8 mouse cellular contexts compared by ENCODE assay signal in the genomic region with DNA sequence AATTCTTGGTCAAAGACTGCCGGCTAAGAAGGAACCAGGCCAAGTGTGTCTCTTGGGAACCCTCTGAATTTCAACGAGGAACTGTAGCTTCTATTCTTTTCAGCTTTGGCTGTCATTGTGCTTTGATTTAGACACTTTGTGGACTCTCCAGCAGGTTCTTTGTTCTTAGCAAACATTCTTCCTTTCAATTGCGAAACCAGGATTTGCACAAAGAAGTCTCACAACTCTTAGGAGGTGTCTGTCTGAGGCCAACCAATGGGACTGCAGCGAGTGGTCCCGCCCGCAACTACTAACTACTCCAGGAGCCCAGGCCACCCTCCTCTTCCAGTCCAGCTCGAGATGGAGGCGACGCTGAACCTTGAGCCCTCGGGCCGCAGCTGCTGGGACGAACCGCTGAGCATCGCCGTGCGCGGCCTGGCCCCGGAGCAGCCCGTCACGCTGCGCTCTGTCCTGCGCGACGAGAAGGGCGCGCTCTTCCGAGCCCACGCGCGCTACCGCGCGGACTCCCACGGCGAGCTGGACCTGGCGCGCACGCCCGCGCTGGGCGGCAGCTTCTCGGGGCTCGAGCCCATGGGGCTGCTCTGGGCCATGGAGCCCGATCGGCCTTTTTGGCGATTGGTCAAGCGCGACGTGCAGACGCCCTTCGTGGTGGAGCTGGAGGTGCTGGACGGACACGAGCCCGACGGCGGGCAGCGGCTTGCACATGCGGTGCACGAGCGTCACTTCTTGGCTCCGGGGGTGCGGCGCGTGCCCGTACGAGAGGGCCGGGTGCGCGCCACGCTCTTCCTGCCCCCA. TPM values are rescaled to one million over a fixed set of nuclear protein-coding genes. Genes with fewer than 3 reads are reported as not detected.
A peak's percentile ranks its signal among the peaks of the same experiment; 100 is the strongest.
DNase-seq lines count a peak whose midpoint lies in the region; ATAC-seq and TF ChIP-seq lines count a peak whose summit lies in the region.
"Not testable (repeated sequence)": the region's sequence is repeated elsewhere in the genome, so short reads cannot be mapped to it uniquely, and the experiment has no call there.

A gene (plus strand): TSS at position 320 of the 795 bp plus-strand sequence.

- 3% methylated on average over 48 of the region's 70 CpGs for WGBS in forebrain, embryonic 14.5 days
- 1% methylated on average over 53 of the region's 70 CpGs for WGBS in heart, postnatal 0 days
- 2% methylated on average over 69 of the region's 70 CpGs for WGBS in liver, embryonic 12.5 days (ENCODE audit: insufficient replicate concordance)
- WGBS in stomach, embryonic 14.5 days: 2% methylated on average over 52 of the region's 70 CpGs

- TF ChIP-seq CTCF in heart, postnatal 0 days (IDR thresholded peaks at IDR 0.05; ENCODE audit: low read depth): not testable (repeated sequence)

- H3K9ac ChIP-seq in forebrain, embryonic 14.5 days (ENCODE audit: low read length): peak within 1 kb of the TSS; percentile 63
- H3K9ac ChIP-seq in heart, postnatal 0 days (replicated peaks; ENCODE audit: low read depth, low read length): peak within 1 kb of the TSS; percentile 60
- H3K9ac ChIP-seq in liver, embryonic 12.5 days: not testable (repeated sequence)
- H3K9ac ChIP-seq in stomach, embryonic 14.5 days (replicated peaks; ENCODE audit: low read depth, low read length): peak within 1 kb of the TSS; percentile 25; the same call in 1 of the 2 replicates

- not testable (repeated sequence) for H3K9me3 ChIP-seq in forebrain, embryonic 14.5 days (replicated peaks; ENCODE audit: control insufficient read depth, low read length); heart, postnatal 0 days (replicated peaks; ENCODE audit: control insufficient read depth, low read length); liver, embryonic 12.5 days (replicated peaks); stomach, embryonic 14.5 days (ENCODE audit: control insufficient read depth, low read depth, low read length)

- not testable (repeated sequence) for H3K27me3 ChIP-seq in forebrain, embryonic 14.5 days (replicated peaks; ENCODE audit: control insufficient read depth, insufficient read depth, low read length); heart, postnatal 0 days (ENCODE audit: control insufficient read depth, insufficient read depth, low read length); stomach, embryonic 14.5 days (ENCODE audit: control insufficient read depth, insufficient read depth, low read length)
- peaks cover 47% of the 10 kb centered on the region for H3K27me3 ChIP-seq in liver, embryonic 12.5 days (replicated peaks)

- peaks cover 17% of the 10 kb centered on the region for H3K4me1 ChIP-seq in forebrain, embryonic 14.5 days (ENCODE audit: control insufficient read depth, insufficient read depth, low read length)
- peaks cover 15% of the 10 kb centered on the region for H3K4me1 ChIP-seq in heart, postnatal 0 days (ENCODE audit: control insufficient read depth, insufficient read depth)
- H3K4me1 ChIP-seq in liver, embryonic 12.5 days; stomach, embryonic 14.5 days (ENCODE audit: control insufficient read depth, insufficient read depth, low read length): not testable (repeated sequence)

- ATAC-seq in forebrain, embryonic 14.5 days: peak; percentile 94
- ATAC-seq in heart, postnatal 0 days (ENCODE audit: insufficient read depth, low read depth): peak; percentile 94
- peak; percentile 51; the same call in 1 of the 2 replicates for ATAC-seq in liver, embryonic 12.5 days
- peak; percentile 96 for ATAC-seq in stomach, embryonic 14.5 days (ENCODE audit: insufficient number of reproducible peaks, insufficient read depth, low FRiP score, low read depth)

- peak within 1 kb of the TSS; percentile 63 for H3K27ac ChIP-seq in forebrain, embryonic 14.5 days (ENCODE audit: low read depth, low read length)
- H3K27ac ChIP-seq in heart, postnatal 0 days (ENCODE audit: low read depth): peak within 1 kb of the TSS; percentile 71
- H3K27ac ChIP-seq in liver, embryonic 12.5 days: 0 out of 2 replicates have a peak within 1 kb of the TSS, but pooled peaks have one; percentile 20
- H3K27ac ChIP-seq in stomach, embryonic 14.5 days (ENCODE audit: low read length): peak within 1 kb of the TSS; percentile 6; the same call in 1 of the 2 replicates

- H3K4me3 ChIP-seq in forebrain, embryonic 14.5 days (ENCODE audit: low read depth, low read length): peak within 1 kb of the TSS; percentile 41
- H3K4me3 ChIP-seq in heart, postnatal 0 days (ENCODE audit: low read depth, low read length): peak within 1 kb of the TSS; percentile 55
- peak within 1 kb of the TSS; percentile 46 for H3K4me3 ChIP-seq in liver, embryonic 12.5 days
- peak within 1 kb of the TSS; percentile 43 for H3K4me3 ChIP-seq in stomach, embryonic 14.5 days (ENCODE audit: low read depth, low read length)

- H3K36me3 ChIP-seq in forebrain, embryonic 14.5 days (ENCODE audit: control insufficient read depth, insufficient read depth, low read length); heart, postnatal 0 days (replicated peaks; ENCODE audit: control insufficient read depth, insufficient read depth, low read length); liver, embryonic 12.5 days; stomach, embryonic 14.5 days (ENCODE audit: control insufficient read depth, insufficient read depth, low read length): not testable (repeated sequence)

- TF ChIP-seq EP300 in heart, postnatal 0 days (IDR thresholded peaks at IDR 0.05; ENCODE audit: low read depth): not testable (repeated sequence)

- peak; percentile 39 to 52 for DNase-seq in B cell, adult 2 months
- DNase-seq in cerebellum, adult 18-20 months: peak; percentile 47 to 55
- DNase-seq in forebrain, embryonic 14.5 days (ENCODE audit: low spot score): peak; percentile 91
- peak; percentile 87 for DNase-seq in heart, postnatal 0 days (ENCODE audit: low spot score)
- peak; percentile 83 to 94 for DNase-seq in kidney, postnatal 25 days
- DNase-seq in monocyte, adult 2 months (ENCODE audit: low read depth in 1 of 2, low spot score in 2 of 2): peak; percentile 8 to 9

- H3K4me2 ChIP-seq in forebrain, embryonic 14.5 days (ENCODE audit: low read length): peak within 1 kb of the TSS; percentile 52
- peak within 1 kb of the TSS; percentile 68 for H3K4me2 ChIP-seq in heart, postnatal 0 days (ENCODE audit: low read depth, low read length)
- H3K4me2 ChIP-seq in liver, embryonic 12.5 days: peak within 1 kb of the TSS; percentile 56
- H3K4me2 ChIP-seq in stomach, embryonic 14.5 days (replicated peaks; ENCODE audit: low read depth, low read length): peak within 1 kb of the TSS; percentile 46

RNA-seq across cellular contexts. Expression of the gene that starts here (rescaled TPM):
- 81.2 and 83.6 TPM in 2 replicates for polyA plus RNA-seq in forebrain, embryonic 14.5 days (2014; fragmentation: Nextera tagmentation; extraction: Ambion mirVana)
- 71.5 and 122 TPM in 2 replicates for total RNA-seq in heart, postnatal 0 days (2014; rRNA removed; ENCODE audit: low replicate concordance)
- 137 and 142 TPM in 2 replicates for polyA plus RNA-seq in heart, postnatal 0 days (2015; fragmentation: Nextera tagmentation; extraction: Ambion mirVana)
- polyA plus RNA-seq in liver, embryonic 12.5 days (2016; fragmentation: Nextera tagmentation; extraction: Ambion mirVana): 26.6 and 31.3 TPM in 2 replicates
- polyA plus RNA-seq in stomach, embryonic 14.5 days (2014; fragmentation: Nextera tagmentation; extraction: Ambion mirVana): 44.4 and 48.8 TPM in 2 replicates

Comparison
In these comparisons a context has a peak if more than half of its experiments do, and no peak if none do; other contexts are left out.
1. Peak in every context shown above with its lines: DNase-seq, ATAC-seq, H3K4me3 ChIP-seq and H3K27ac ChIP-seq.
2. DNase-seq: peak in every context shown above with its lines; median percentile 91 in forebrain, embryonic 14.5 days; 88 in kidney, postnatal 25 days; 87 in heart, postnatal 0 days; 51 in cerebellum, adult 18-20 months; 46 in B cell, adult 2 months; 8 in monocyte, adult 2 months.
3. H3K27ac ChIP-seq: peak in every context shown above with its lines; median percentile 71 in heart, postnatal 0 days; 63 in forebrain, embryonic 14.5 days; 20 in liver, embryonic 12.5 days; 6 in stomach, embryonic 14.5 days.